Comparison of ENCODE assay signal across 22 mouse cellular contexts in the genomic region with DNA sequence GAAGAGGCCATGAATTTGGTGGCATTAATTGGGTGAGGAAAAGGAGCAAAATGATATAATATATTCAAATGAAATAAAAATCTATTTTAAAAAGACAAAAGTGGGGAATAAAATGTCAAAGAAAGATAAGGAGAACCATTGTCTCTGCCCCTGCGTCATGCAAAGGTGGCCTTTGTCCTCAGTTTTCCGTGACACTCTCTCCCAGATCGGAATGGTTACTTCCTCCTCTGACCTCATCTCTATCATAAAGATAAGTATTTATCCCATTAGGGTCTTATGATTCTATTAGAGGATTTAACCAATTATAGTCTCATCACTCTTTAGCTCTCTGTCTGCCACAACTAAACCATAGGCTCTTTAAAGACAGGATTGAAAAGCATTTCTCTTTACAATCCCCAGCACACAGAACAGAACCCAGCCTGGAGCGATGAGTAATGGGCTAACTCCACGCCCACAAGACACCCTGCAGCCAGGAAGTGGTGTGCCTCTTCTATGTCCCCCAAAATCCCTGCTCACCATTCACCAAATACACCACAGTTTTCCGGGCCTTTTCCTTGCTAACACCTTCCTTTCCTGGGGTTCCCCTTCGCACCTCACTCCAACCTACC.
"Had no signal": no experiment of that assay in that cellular context is flagged by ENCODE, and none has a peak within 500 bp of the region (broad histone marks: within the 10 kb centered on the region; RNA-seq: fewer than 3 reads in every experiment).

No protein-coding gene starts in this region.

- H3K36me3 ChIP-seq: heart, embryonic 10.5 days; heart, embryonic 12.5 days; hindbrain, embryonic 13.5 days; limb, embryonic 13.5 days; limb, embryonic 15.5 days; liver, embryonic 12.5 days had no signal

- H3K9me3 ChIP-seq: heart, embryonic 10.5 days; heart, embryonic 12.5 days; hindbrain, embryonic 13.5 days; limb, embryonic 13.5 days; limb, embryonic 15.5 days; liver, embryonic 12.5 days had no signal

- ATAC-seq: inflammation-experienced regulatory T-cells, adult 6 months; liver, embryonic 12.5 days had no signal

- H3K4me3 ChIP-seq: gastrocnemius, adult 2 months; heart, embryonic 10.5 days; heart, embryonic 12.5 days; hindbrain, embryonic 13.5 days; limb, embryonic 13.5 days; limb, embryonic 15.5 days; liver, embryonic 12.5 days had no signal

- DNase-seq: gastrocnemius, adult 2 months; gastrocnemius, postnatal 10 days; gastrocnemius, postnatal 25 days; heart, adult 18-20 months; heart, postnatal 10 days; heart, postnatal 4 days; kidney, adult 11 months; kidney, adult 2 months; kidney, adult 9 months; kidney, postnatal 14 days; kidney, postnatal 36 days; layer of hippocampus, adult 9-11 months; layer of hippocampus, postnatal 36 days; left cerebral cortex, postnatal 4 days had no signal

- H3K4me2 ChIP-seq: heart, embryonic 12.5 days; hindbrain, embryonic 13.5 days; limb, embryonic 13.5 days; limb, embryonic 15.5 days; liver, embryonic 12.5 days had no signal

- H3K9ac ChIP-seq: heart, embryonic 12.5 days; hindbrain, embryonic 13.5 days; limb, embryonic 13.5 days; limb, embryonic 15.5 days; liver, embryonic 12.5 days; liver, embryonic 14.5 days had no signal

- H3K4me1 ChIP-seq: heart, embryonic 10.5 days; heart, embryonic 12.5 days; limb, embryonic 13.5 days; limb, embryonic 15.5 days; liver, embryonic 12.5 days had no signal

- H3K27ac ChIP-seq: gastrocnemius, adult 2 months; heart, embryonic 10.5 days; hindbrain, embryonic 13.5 days; limb, embryonic 13.5 days; limb, embryonic 15.5 days; liver, embryonic 12.5 days; liver, embryonic 14.5 days had no signal

- H3K27me3 ChIP-seq: heart, embryonic 12.5 days; hindbrain, embryonic 13.5 days; limb, embryonic 13.5 days; limb, embryonic 15.5 days; liver, embryonic 12.5 days had no signal
